Mouse (Mus musculus) C2C12 (cell line): ENCODE measurements around the gene Hjurp.

Experiments
- CTCF ChIP-seq: IDR thresholded peaks from one replicate; pipeline ENCODE4 v1.5.1; 2011; ENCODE audit not compliant: control insufficient read depth, insufficient read depth, insufficient read length
- MAX ChIP-seq: IDR thresholded peaks from one replicate; pipeline ENCODE4 v1.6.1; 2011; ENCODE audit warnings: mild to moderate bottlenecking, control low read depth

GRCm38 (mm10) chr1:88296171-88296920, 18.9 kb upstream of the Hjurp start:
- no peak for TF ChIP-seq CTCF
- TF ChIP-seq MAX = no peak
